Mouse (Mus musculus) midbrain, postnatal 0 days (tissue): Measurements from ENCODE around the gene Ptafr. TPM values are rescaled to one million over a fixed set of nuclear protein-coding genes. Genes with fewer than 3 reads are reported as not detected.

Source experiments
- ATAC-seq: fragments of 200-750 bp; cut with Nextera tagmentation; 2 replicates; pipeline ENCODE4 v1.8.0; 2017; ENCODE audit warnings: moderate number of reproducible peaks, mild to moderate bottlenecking, moderate TSS enrichment, moderate library complexity; ENCODE audit not compliant: low FRiP score
- DNase-seq: peaks from one replicate; pipeline ENCODE4 v3.0.0-alpha.2; 2015; ENCODE audit warnings: low spot score
- H3K27ac ChIP-seq: fragments of 300-500 bp; sonication (generic); 2 replicates; pipeline ENCODE4 v1.5.1; 2014; ENCODE audit warnings: low read depth, mild to moderate bottlenecking, low read length, mixed read lengths
- H3K27me3 ChIP-seq: fragments of 300-500 bp; sonication (generic); 2 replicates; pipeline ENCODE4 v1.6.1; 2014; ENCODE audit warnings: low read length, control low read depth, mixed read lengths; ENCODE audit not compliant: insufficient read depth
- H3K36me3 ChIP-seq: fragments of 300-500 bp; sonication (generic); 2 replicates; pipeline ENCODE4 v1.6.1; 2014; ENCODE audit warnings: low read length, control low read depth, mixed read lengths; ENCODE audit not compliant: insufficient read depth
- H3K4me1 ChIP-seq: fragments of 300-500 bp; sonication (generic); 2 replicates; pipeline ENCODE4 v1.6.1; 2014; ENCODE audit warnings: mild to moderate bottlenecking, control low read depth, antibody characterized with exemption, low read length, mixed read lengths; ENCODE audit not compliant: insufficient read depth
- H3K4me2 ChIP-seq: fragments of 300-500 bp; sonication (generic); 2 replicates; pipeline ENCODE4 v1.6.1; 2014; ENCODE audit warnings: low read depth, mild to moderate bottlenecking, low read length, mixed read lengths; ENCODE audit not compliant: poor library complexity, severe bottlenecking
- H3K4me3 ChIP-seq: fragments of 300-500 bp; sonication (generic); 2 replicates; pipeline ENCODE4 v1.5.1; 2014; ENCODE audit warnings: low read depth, mild to moderate bottlenecking, low read length, moderate library complexity
- H3K9ac ChIP-seq: fragments of 300-500 bp; sonication (generic); replicated peaks from 2 replicates; pipeline ENCODE4 v1.6.1; 2014; ENCODE audit warnings: mild to moderate bottlenecking, low read length, moderate library complexity, mixed read lengths; ENCODE audit not compliant: poor library complexity, severe bottlenecking
- H3K9me3 ChIP-seq: fragments of 300-500 bp; sonication (generic); 2 replicates; pipeline ENCODE4 v1.6.1; 2016; ENCODE audit warnings: low read length, control low read depth
- CTCF ChIP-seq: IDR thresholded peaks from 2 replicates; pipeline ENCODE4 v1.5.1; 2016; ENCODE audit warnings: antibody characterized with exemption, mild to moderate bottlenecking
- WGBS: fragments of 180-500 bp; shearing (Covaris S2); extraction: QIAGEN DNeasy Blood & Tissue Kit; methylation state at CpG from one replicate; pipeline ENCODE4 v1.1.7; 2014; 5-methylcytosine and 5-hydroxymethylcytosine counted together
- polyA plus RNA-seq: library from polyadenylated mRNA; unstranded; fragments of >200 nt; fragmentation: Nextera tagmentation; extraction: Ambion mirVana; gene quantifications from 2 replicates; pipeline ENCODE4 v1.2.1, GENCODE M21; 2015
- total RNA-seq: library from RNA; depleted of rRNA; stranded (reverse); fragments of >200 nt; gene quantifications from 2 replicates; pipeline ENCODE4 v1.2.3, GENCODE M21; 2014

The Ptafr gene
- total and polyA plus RNA-seq, 2 experiments from 2014 or later = 0.26 to 1.1 TPM

DNA sequence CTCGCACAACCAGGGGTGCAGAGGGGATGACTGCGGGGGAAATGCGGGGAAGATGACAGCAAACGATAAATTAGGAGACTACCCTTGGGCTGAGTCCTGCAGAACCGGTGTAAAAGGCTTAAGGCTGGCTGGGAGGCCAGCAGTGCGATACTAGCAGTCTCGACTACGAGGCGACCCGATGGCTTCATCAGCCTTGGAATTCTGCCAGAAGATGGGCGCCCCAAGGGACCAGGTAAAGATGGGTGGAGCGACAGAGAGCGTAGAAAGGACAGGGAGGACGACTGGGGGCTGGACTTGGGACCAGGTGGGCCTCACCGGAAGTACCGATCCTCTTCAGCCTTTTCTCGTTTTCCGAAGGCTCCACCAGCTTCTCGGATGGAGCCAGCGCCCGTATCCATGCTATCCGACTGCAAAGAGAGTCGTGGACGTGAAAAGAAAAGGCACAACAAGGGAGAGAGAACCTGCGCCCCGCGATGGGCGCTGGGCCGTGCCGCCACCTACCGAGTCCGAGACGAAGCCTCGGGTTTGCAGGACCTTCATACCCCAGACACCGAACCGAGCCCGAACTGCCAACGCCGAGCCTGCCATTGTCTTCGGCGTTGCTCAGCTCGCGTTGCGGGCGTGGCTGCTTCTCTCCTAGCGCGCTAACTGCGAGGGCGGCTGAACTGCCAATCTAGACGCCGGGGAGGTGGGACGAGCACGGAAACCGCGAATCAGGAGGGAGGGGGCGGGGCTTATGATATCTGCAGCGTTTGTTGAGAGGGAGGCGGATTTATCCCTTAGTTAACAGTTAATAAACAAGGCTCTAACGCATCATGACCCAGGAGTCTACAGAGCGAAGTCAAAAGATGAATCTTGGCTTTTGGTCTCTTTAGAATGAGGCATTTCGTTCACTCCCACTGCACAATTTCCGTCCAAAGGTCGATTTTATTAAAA lies 30.6 kb upstream of the Ptafr start, which contains the start of gene Atpif1:
Gene Atpif1, minus strand, starts transcription at position 679 of the 936 bp plus-strand sequence.
- no peaks in the 10 kb centered on the region for H3K27me3 ChIP-seq
- ATAC-seq (peak; percentile 89), DNase-seq (peak; percentile 97)
- TF ChIP-seq CTCF = peak; percentile 20; the same call in 1 of the 2 replicates
- peak within 1 kb of the TSS; percentile 66 for H3K4me3 ChIP-seq
- H3K9me3 ChIP-seq = no peaks in the 10 kb centered on the region
- H3K4me2 ChIP-seq = peak within 1 kb of the TSS; percentile 63
- WGBS = under 1% methylated on average over 61 of the region's 63 CpGs
- peaks cover 8% of the 10 kb centered on the region; the same call in 1 of the 2 replicates for H3K36me3 ChIP-seq
- H3K9ac ChIP-seq = peak within 1 kb of the TSS; percentile 94
- peaks cover 9% of the 10 kb centered on the region; the same call in 1 of the 2 replicates for H3K4me1 ChIP-seq
- peak within 1 kb of the TSS; percentile 98 for H3K27ac ChIP-seq

DNA sequence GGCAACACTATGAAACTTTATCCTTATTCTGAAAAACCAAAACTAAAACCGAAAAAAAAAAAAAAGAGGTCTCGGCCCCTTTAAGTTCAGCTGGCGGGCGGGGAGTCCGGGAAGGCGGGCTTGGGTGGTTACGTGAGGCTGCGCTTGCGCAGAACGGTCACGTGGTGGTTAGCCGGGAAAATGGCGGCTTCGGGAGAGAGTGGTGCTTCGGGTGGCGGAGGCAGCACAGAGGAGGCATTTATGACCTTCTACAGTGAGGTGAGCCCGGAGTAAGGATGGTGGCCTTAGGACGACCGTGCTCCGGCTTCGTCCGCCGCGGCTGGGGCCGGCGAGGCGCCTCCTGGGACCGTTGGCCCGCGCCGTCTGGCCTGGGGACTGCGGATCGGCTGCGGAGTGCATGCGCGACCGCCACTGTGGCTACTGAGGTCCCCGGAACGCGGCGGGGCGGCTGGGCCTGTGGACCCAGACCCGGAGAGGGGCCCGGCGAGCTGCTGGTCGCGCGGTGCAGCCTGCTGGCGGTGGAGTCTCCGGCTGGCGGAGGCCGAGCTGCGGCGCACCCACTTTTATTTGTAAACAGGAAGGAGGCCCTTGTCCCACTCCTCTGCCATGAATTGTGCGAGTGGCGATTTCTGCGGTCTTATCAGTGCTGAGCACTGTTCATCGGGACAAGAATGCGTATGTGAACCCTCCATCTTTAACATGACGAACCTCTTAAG lies 28.3 kb upstream of the Ptafr start, which contains the start of gene Dnajc8:
Gene Dnajc8, plus strand, starts transcription at position 145 of the 716 bp plus-strand sequence.
- no peaks in the 10 kb centered on the region for H3K27me3 ChIP-seq
- peak within 1 kb of the TSS; percentile 100 for H3K4me3 ChIP-seq
- H3K4me2 ChIP-seq = peak within 1 kb of the TSS; percentile 77
- H3K4me1 ChIP-seq = peaks cover 9% of the 10 kb centered on the region; the same call in 1 of the 2 replicates
- TF ChIP-seq CTCF = no peak
- ATAC-seq (peak; percentile 82), DNase-seq (peak; percentile 95)
- H3K36me3 ChIP-seq = no peaks in the 10 kb centered on the region
- WGBS = under 1% methylated on average over 59 of the region's 60 CpGs
- peak within 1 kb of the TSS; percentile 93 for H3K9ac ChIP-seq
- H3K27ac ChIP-seq = peak within 1 kb of the TSS; percentile 88
- no peaks in the 10 kb centered on the region for H3K9me3 ChIP-seq

DNA sequence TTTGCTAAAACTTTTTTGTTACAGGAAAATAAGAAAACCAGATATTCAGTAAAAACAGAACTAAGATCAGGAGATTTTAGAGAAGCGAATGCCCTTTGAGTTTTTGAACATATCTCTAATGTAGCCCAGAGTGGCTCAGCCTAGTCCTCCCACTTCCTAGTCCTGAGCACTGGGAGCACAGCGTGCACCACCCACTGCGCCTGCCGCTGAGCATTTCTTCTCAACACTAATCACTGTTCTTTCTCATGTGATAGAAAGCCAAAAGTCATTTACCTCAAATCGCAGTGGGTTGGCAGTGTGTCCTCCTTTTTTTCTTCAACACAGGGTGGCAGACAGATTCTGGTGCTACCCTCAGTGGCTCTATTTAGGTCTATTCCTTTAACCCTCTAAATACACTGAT lies 24.4 kb upstream of the Ptafr start:
- Histone ChIP-seq H3K4me1 (peaks cover 4% of the 10 kb centered on the region; the same call in 1 of the 2 replicates), H3K9ac (no peak overlapping the region), H3K4me3 (no peak overlapping the region), H3K27ac (no peak overlapping the region), H3K27me3 (no peaks in the 10 kb centered on the region), H3K36me3 (peaks cover 31% of the 10 kb centered on the region), H3K9me3 (no peaks in the 10 kb centered on the region), H3K4me2 (no peak overlapping the region)
- DNase-seq = no peak
- TF ChIP-seq CTCF = no peak
- 94% methylated on average over 5 of the region's 5 CpGs for WGBS
- no peak for ATAC-seq

DNA sequence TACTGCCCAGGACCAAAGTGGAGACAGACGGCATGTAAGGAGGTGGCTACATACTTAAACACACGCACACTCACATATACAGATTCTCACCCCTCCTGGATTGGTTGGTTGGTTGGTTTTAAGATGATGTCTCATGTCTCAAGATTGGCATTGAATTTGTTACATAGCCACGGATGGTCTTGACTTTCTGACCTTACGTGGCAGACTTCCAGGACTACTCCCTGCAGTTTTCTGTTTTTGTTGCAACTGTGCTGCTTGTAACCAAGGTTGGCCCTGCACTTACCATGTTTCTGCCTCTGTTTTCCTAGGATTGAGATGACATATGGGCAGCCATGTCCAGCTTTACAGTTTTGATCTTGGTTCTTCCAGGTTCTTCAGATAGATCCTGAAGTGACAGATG lies 22.5 kb upstream of the Ptafr start:
- ATAC-seq = no peak
- Histone ChIP-seq H3K4me2 (no peak overlapping the region), H3K36me3 (peaks cover 37% of the 10 kb centered on the region), H3K9me3 (no peaks in the 10 kb centered on the region), H3K9ac (no peak overlapping the region), H3K4me1 (peaks cover under 1% of the 10 kb centered on the region; the same call in 1 of the 2 replicates), H3K27me3 (no peaks in the 10 kb centered on the region), H3K4me3 (no peak overlapping the region), H3K27ac (no peak overlapping the region)
- TF ChIP-seq CTCF = no peak
- WGBS = 86% methylated on average over 4 of the region's 4 CpGs
- no peak for DNase-seq

DNA sequence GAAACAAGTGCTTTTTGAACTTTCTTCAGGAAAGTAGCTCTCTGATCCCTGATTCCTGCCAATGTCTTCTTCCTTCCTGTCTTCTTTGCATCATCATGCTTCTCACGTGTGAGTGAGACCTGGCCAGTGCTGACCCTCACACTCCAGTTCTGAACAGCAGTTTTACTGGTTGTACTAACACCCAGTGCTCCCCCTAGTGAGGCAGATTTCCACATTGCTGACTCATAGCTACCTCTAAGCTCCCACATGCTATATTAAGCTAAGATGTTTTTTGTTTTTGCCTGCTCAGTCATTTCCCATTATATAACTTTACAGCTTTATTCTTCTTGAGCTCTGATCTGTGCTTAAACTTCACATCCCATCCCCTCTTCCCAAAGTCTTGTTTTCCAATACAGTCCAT lies 21.1 kb upstream of the Ptafr start:
- no peak for DNase-seq
- ATAC-seq = no peak
- no peak overlapping the region for H3K4me3 ChIP-seq
- no peak overlapping the region for H3K4me2 ChIP-seq
- no peaks in the 10 kb centered on the region for H3K9me3 ChIP-seq
- 56% methylated on average over 1 of the region's 1 CpGs for WGBS
- H3K4me1 ChIP-seq = no peaks in the 10 kb centered on the region
- no peak overlapping the region for H3K9ac ChIP-seq
- peaks cover 42% of the 10 kb centered on the region for H3K36me3 ChIP-seq
- H3K27me3 ChIP-seq = no peaks in the 10 kb centered on the region
- H3K27ac ChIP-seq = no peak overlapping the region
- TF ChIP-seq CTCF = 0 out of 2 replicates have a peak, but pooled peaks have one; percentile 3
